Mouse (Mus musculus): ENCODE results near the gene Cbx1.
A peak's percentile ranks its signal among the peaks of the same experiment; 100 is the strongest.

DNA sequence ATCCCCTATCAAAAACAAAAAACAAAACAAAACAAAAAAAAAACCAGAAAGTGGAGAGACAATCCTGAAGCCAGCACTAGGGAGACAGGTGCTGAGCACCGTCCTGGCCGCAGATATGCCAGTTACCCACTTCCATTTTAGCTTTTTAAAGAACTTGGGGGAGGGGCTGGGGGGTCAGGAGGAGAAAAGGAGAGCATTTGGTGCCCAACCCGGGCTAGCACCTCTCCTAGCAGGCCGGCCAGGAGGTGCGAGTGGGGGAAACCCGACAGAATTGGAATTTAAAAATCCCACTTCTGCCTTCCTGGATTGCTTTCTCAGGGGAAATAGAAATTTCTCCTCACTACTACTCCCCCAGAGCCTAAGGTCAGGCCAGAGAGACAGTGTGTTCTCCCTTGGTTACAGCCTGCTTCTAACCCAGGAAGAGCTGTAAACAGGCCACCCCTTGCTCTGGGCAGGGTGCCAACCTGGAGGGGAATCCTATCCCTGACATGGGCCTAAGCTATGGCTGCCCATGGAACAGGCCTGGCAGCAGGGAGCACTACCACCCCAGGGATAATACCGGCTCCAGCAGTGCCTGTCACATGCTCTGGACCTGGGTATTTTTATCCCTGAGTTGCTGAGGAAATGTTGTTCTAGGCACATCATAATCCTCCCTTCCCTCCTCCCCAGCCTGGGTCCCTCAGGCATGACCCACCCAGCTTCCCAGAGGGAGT is 36.0 kb downstream of the Cbx1 start:
- TF ChIP-seq CTCF (IDR thresholded peaks at IDR 0.05; ENCODE audit: low read depth) (0 out of 2 replicates have a peak, but pooled peaks have one; percentile 18), EP300 (optimal IDR thresholded peaks at IDR 0.05) (no peak)

Measured in stomach, postnatal 0 days (tissue).